Mouse (Mus musculus) erythroblast, embryonic 14.5 days (primary cell): ENCODE measurements around the gene Shb. TPM values are rescaled to one million over a fixed set of nuclear protein-coding genes. Genes with fewer than 3 reads are reported as not detected.

ENCODE experiments used
- H3K27me3 ChIP-seq: 2 replicates; pipeline ENCODE4 v1.6.1; 2012; ENCODE audit warnings: inconsistent platforms; ENCODE audit not compliant: control insufficient read depth
- H3K36me3 ChIP-seq: 2 replicates; pipeline ENCODE4 v1.6.1; 2012; ENCODE audit warnings: mild to moderate bottlenecking, inconsistent platforms; ENCODE audit not compliant: control insufficient read depth
- H3K4me1 ChIP-seq: 2 replicates; pipeline ENCODE4 v1.6.1; 2012; ENCODE audit warnings: inconsistent platforms; ENCODE audit not compliant: control insufficient read depth
- H3K4me3 ChIP-seq: replicated peaks from 2 replicates; pipeline ENCODE3; 2012; ENCODE audit warnings: moderate library complexity, mild to moderate bottlenecking, inconsistent platforms
- H3K9me3 ChIP-seq: 2 replicates; pipeline ENCODE4 v1.6.1; 2012; ENCODE audit warnings: low read length, inconsistent platforms, mixed read lengths; ENCODE audit not compliant: control insufficient read depth
- GATA1 ChIP-seq: IDR thresholded peaks from 2 replicates; pipeline ENCODE4 v1.6.1; 2012; ENCODE audit warnings: low read length, inconsistent platforms, mixed read lengths
- TAL1 ChIP-seq: IDR thresholded peaks from 3 replicates; pipeline ENCODE4 v1.6.1; 2012; ENCODE audit warnings: low read length, inconsistent platforms, mixed read lengths
- polyA plus RNA-seq: library from polyadenylated mRNA; stranded (reverse); fragments of >175 nt; gene quantifications from 2 replicates; pipeline ENCODE4 v1.2.3, GENCODE M21; 2012

Gene Shb
- 12.8 and 15.2 TPM in 2 replicates for polyA plus RNA-seq

GRCm38 (mm10) chr4:45532375-45532774, at the start of gene Shb:
TSS of gene Shb (minus strand) at chr4:45532470.
- Histone ChIP-seq H3K4me3 (peak within 1 kb of the TSS; percentile 96), H3K4me1 (peaks cover 48% of the 10 kb centered on the region), H3K9me3 (no peaks in the 10 kb centered on the region), H3K27me3 (peaks cover 35% of the 10 kb centered on the region), H3K36me3 (peaks cover 12% of the 10 kb centered on the region)
- no peak for TF ChIP-seq GATA1
- no peak for TF ChIP-seq TAL1

GRCm38 (mm10) chr4:45581095-45581494, 48.8 kb upstream of the Shb start:
- Histone ChIP-seq H3K4me1 (no peaks in the 10 kb centered on the region), H3K36me3 (no peaks in the 10 kb centered on the region), H3K4me3 (no peak overlapping the region), H3K27me3 (peaks cover 21% of the 10 kb centered on the region), H3K9me3 (no peaks in the 10 kb centered on the region)
- TF ChIP-seq TAL1 (no peak), GATA1 (no peak)

GRCm38 (mm10) chr4:45578554-45579370, 46.5 kb upstream of the Shb start:
- no peak for TF ChIP-seq TAL1
- no peak for TF ChIP-seq GATA1
- Histone ChIP-seq H3K27me3 (peaks cover 4% of the 10 kb centered on the region), H3K9me3 (no peaks in the 10 kb centered on the region)

GRCm38 (mm10) chr4:45577631-45578030, 45.4 kb upstream of the Shb start:
- TF ChIP-seq GATA1 (no peak), TAL1 (no peak)
- H3K9me3 ChIP-seq: no peaks in the 10 kb centered on the region
- no peaks in the 10 kb centered on the region for H3K36me3 ChIP-seq
- H3K4me3 ChIP-seq: no peak overlapping the region
- no peaks in the 10 kb centered on the region for H3K4me1 ChIP-seq
- no peaks in the 10 kb centered on the region for H3K27me3 ChIP-seq

More at GRCm38 (mm10) chr4:45578554-45579370, 46.5 kb upstream of the Shb start:
- no peak overlapping the region for H3K4me3 ChIP-seq
- H3K36me3 ChIP-seq: no peaks in the 10 kb centered on the region
- H3K4me1 ChIP-seq: no peaks in the 10 kb centered on the region

GRCm38 (mm10) chr4:45574614-45575169, 42.4 kb upstream of the Shb start:
- Histone ChIP-seq H3K36me3 (no peaks in the 10 kb centered on the region), H3K27me3 (no peaks in the 10 kb centered on the region), H3K9me3 (no peaks in the 10 kb centered on the region), H3K4me1 (no peaks in the 10 kb centered on the region), H3K4me3 (no peak overlapping the region)
- TF ChIP-seq TAL1 (no peak), GATA1 (no peak)

- H3K36me3 ChIP-seq: no peaks in the 10 kb centered on the region
These were observed 37.3 kb upstream of the Shb start for GRCm38 (mm10) chr4:45569521-45569920.

GRCm38 (mm10) chr4:45558211-45558610, 25.9 kb upstream of the Shb start:
- Histone ChIP-seq H3K36me3 (no peaks in the 10 kb centered on the region), H3K9me3 (no peaks in the 10 kb centered on the region), H3K4me3 (no peak overlapping the region), H3K27me3 (no peaks in the 10 kb centered on the region), H3K4me1 (no peaks in the 10 kb centered on the region)
- TF ChIP-seq GATA1: no peak
- TF ChIP-seq TAL1: no peak

More at GRCm38 (mm10) chr4:45569521-45569920, 37.3 kb upstream of the Shb start:
- H3K4me3 ChIP-seq: no peak overlapping the region
- no peaks in the 10 kb centered on the region for H3K9me3 ChIP-seq
- TF ChIP-seq GATA1: no peak
- TF ChIP-seq TAL1: no peak
- H3K27me3 ChIP-seq: no peaks in the 10 kb centered on the region
- no peaks in the 10 kb centered on the region for H3K4me1 ChIP-seq

- Histone ChIP-seq H3K27me3 (no peaks in the 10 kb centered on the region), H3K4me3 (no peak overlapping the region), H3K36me3 (no peaks in the 10 kb centered on the region), H3K9me3 (no peaks in the 10 kb centered on the region), H3K4me1 (no peaks in the 10 kb centered on the region)
- TF ChIP-seq GATA1: no peak
- no peak for TF ChIP-seq TAL1
These were observed 20.3 kb upstream of the Shb start for GRCm38 (mm10) chr4:45552571-45552970.

GRCm38 (mm10) chr4:45550970-45551369, 18.7 kb upstream of the Shb start:
- H3K4me1 ChIP-seq: no peaks in the 10 kb centered on the region
- TF ChIP-seq TAL1: no peak
- TF ChIP-seq GATA1: no peak
- H3K9me3 ChIP-seq: no peaks in the 10 kb centered on the region
- no peaks in the 10 kb centered on the region for H3K27me3 ChIP-seq
- H3K36me3 ChIP-seq: no peaks in the 10 kb centered on the region
- no peak overlapping the region for H3K4me3 ChIP-seq

- no peaks in the 10 kb centered on the region for H3K27me3 ChIP-seq
- H3K4me1 ChIP-seq: no peaks in the 10 kb centered on the region
- H3K9me3 ChIP-seq: no peaks in the 10 kb centered on the region
- no peak overlapping the region for H3K4me3 ChIP-seq
- H3K36me3 ChIP-seq: no peaks in the 10 kb centered on the region
- TF ChIP-seq TAL1: no peak
- no peak for TF ChIP-seq GATA1
These were observed 17.2 kb upstream of the Shb start for GRCm38 (mm10) chr4:45549514-45549913.
